Mouse (Mus musculus): ENCODE data around the gene Fam228b. TPM values are rescaled to one million over a fixed set of nuclear protein-coding genes. Genes with fewer than 3 reads are reported as not detected.

Fam228b gene
- polyA plus RNA-seq (2014; fragmentation: Illumina TruSeq; extraction: RNeasy Lipid Tissue Mini Kit (QIAGEN cat#74804); ENCODE audit: insufficient read depth, low read depth, low replicate concordance) = 0.46 TPM

DNA sequence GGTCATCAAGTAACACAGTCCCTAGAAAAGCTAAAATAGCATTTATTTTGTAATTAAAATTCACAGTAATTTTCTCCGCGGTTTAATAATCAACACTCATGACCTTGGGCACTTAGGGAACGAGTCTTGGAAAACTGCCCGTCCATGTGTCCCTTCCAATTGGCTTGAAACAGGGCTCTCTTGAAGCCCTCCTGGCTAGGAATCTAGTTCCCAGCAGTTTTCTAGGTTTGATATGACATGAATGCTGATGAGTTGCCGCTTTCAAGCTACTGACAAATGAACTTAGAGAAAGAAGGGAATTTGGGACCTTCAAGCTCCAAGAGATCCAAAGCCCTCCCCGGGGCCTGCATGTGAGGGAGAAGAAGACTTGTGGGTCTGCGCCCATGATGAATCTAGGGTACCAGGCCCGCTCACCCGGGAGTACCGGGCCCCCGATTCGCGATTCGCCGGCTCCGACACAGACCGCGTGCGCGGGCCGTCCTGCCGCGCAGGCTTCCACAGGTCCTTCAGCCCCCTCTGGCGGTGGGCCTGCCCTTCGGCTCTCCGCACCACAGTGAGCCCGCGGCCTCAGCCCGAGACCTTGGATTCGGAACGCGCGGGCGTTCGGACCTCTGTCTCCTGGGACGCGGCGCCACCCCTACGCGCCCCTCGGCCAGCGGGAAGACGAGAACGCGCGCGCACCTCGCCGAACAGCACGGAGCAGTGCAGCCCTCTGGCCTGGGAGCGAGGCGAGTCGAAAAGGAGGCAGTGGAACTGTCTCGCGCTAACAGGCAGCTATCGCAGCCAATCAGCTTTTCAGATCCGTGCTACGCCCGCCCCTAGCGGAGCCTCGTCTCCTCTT, at the start of gene Fam228b, which contains the start of gene Pfn4:
TSS of gene Fam228b (minus strand) at position 776 of the 841 bp plus-strand sequence.
TSS of gene Pfn4 (plus strand) at position 531 of the 841 bp plus-strand sequence.

GRCm38 (mm10) chr12:4817361-4818101, 48.5 kb upstream of the Fam228b start, which contains the start of gene Sf3b6:
Gene Sf3b6, plus strand, starts transcription at chr12:4817544.

DNA sequence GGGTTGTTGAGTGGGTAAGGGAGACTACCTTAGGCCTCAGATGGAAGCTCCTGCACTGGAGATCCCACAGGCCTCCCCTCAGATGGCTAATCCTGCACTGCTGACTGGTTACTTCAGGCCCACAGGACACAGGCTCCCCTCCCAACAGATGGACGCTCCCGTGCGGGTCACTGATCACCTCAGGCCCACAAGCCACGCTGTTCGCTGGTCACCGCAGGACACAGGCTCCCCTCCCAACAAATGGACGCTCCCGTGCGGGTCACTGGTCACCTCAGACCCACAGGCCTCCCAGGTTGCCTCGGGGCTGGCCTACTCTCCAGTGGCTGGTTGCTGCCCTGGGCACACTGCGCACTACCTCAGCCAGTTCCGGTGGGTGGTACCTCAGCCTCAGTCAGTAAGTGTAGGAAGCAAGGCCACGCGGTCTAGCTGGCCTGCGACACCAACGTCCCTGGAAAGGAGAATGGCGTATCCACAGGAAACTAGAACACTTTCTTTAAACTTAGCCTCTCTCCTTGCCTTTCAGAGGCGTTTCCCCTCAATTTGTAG, 31.0 kb downstream of the Fam228b start, which contains the start of gene Fam228a:
TSS of gene Fam228a (minus strand) at position 400 of the 546 bp plus-strand sequence.

Other genes with a start within 250 kb of the Fam228b start
- gene Itsn2, start 176.6 kb downstream of the Fam228b start, polyA plus RNA-seq (2014; fragmentation: Illumina TruSeq; extraction: RNeasy Lipid Tissue Mini Kit (QIAGEN cat#74804); ENCODE audit: insufficient read depth, low read depth, low replicate concordance) = 26.6 TPM
- not detected for gene Gm3625, start 176.3 kb downstream of the Fam228b start, polyA plus RNA-seq (2014; fragmentation: Illumina TruSeq; extraction: RNeasy Lipid Tissue Mini Kit (QIAGEN cat#74804); ENCODE audit: insufficient read depth, low read depth, low replicate concordance)
- gene Fam228a, start 30.8 kb downstream of the Fam228b start, polyA plus RNA-seq (2014; fragmentation: Illumina TruSeq; extraction: RNeasy Lipid Tissue Mini Kit (QIAGEN cat#74804); ENCODE audit: insufficient read depth, low read depth, low replicate concordance) = not detected
- gene Pfn4, start 245 bp downstream of the Fam228b start, polyA plus RNA-seq (2014; fragmentation: Illumina TruSeq; extraction: RNeasy Lipid Tissue Mini Kit (QIAGEN cat#74804); ENCODE audit: insufficient read depth, low read depth, low replicate concordance) = 0.40 TPM
- 113 TPM for gene Sf3b6, start 48.3 kb upstream of the Fam228b start, polyA plus RNA-seq (2014; fragmentation: Illumina TruSeq; extraction: RNeasy Lipid Tissue Mini Kit (QIAGEN cat#74804); ENCODE audit: insufficient read depth, low read depth, low replicate concordance)
- 9.3 TPM for gene Fkbp1b, start 72.3 kb upstream of the Fam228b start, polyA plus RNA-seq (2014; fragmentation: Illumina TruSeq; extraction: RNeasy Lipid Tissue Mini Kit (QIAGEN cat#74804); ENCODE audit: insufficient read depth, low read depth, low replicate concordance)
- gene Wdcp, start 74.0 kb upstream of the Fam228b start, polyA plus RNA-seq (2014; fragmentation: Illumina TruSeq; extraction: RNeasy Lipid Tissue Mini Kit (QIAGEN cat#74804); ENCODE audit: insufficient read depth, low read depth, low replicate concordance) = 3.7 TPM
- gene Mfsd2b, start 105.1 kb upstream of the Fam228b start, polyA plus RNA-seq (2014; fragmentation: Illumina TruSeq; extraction: RNeasy Lipid Tissue Mini Kit (QIAGEN cat#74804); ENCODE audit: insufficient read depth, low read depth, low replicate concordance) = 0.73 TPM
- 14.3 TPM for gene Ubxn2a, start 138.4 kb upstream of the Fam228b start, polyA plus RNA-seq (2014; fragmentation: Illumina TruSeq; extraction: RNeasy Lipid Tissue Mini Kit (QIAGEN cat#74804); ENCODE audit: insufficient read depth, low read depth, low replicate concordance)
- 3.2 TPM for gene Atad2b, start 148.1 kb upstream of the Fam228b start, polyA plus RNA-seq (2014; fragmentation: Illumina TruSeq; extraction: RNeasy Lipid Tissue Mini Kit (QIAGEN cat#74804); ENCODE audit: insufficient read depth, low read depth, low replicate concordance)